Mouse (Mus musculus) Patski (cell line): ENCODE results near the gene Luc7l2. TPM values are rescaled to one million over a fixed set of nuclear protein-coding genes. Genes with fewer than 3 reads are reported as not detected.
"Not testable (repeated sequence)": the region's sequence is repeated elsewhere in the genome, so short reads cannot be mapped to it uniquely, and the experiment has no call there.

ENCODE experiments used
- ATAC-seq: fragments of 100-300 bp; one replicate; pipeline ENCODE4 v1.8.0; 2021
- CTCF ChIA-PET: fragments of 350-600 bp; sonication (Branson Sonifier 250); formaldehyde crosslinking; loops from one replicate; lab custom pipeline; 2022; ENCODE audit warnings: inconsistent platforms; lab: Charles Lee
- POLR2A ChIA-PET: fragments of 350-600 bp; sonication (Branson Sonifier 250); formaldehyde crosslinking; loops from one replicate; lab custom pipeline; 2022; ENCODE audit warnings: antibody characterized with exemption, inconsistent platforms; lab: Charles Lee
- DNase-seq: peaks from one replicate; pipeline ENCODE4 v3.0.0-alpha.2; 2011; ENCODE audit warnings: low read depth, low spot score
- H3K27me3 ChIP-seq: fragments of 371-371 bp; one replicate; pipeline ENCODE4 v1.5.1; 2021
- CTCF ChIP-seq: fragments of 100-300 bp; IDR thresholded peaks from one replicate; pipeline ENCODE4 v1.5.1; 2021
- in situ Hi-C: fragments of 300-500 bp; cut with MboI; formaldehyde crosslinking; loops from 3 replicates; pipeline ENCODE4 v1.11.1; 2018; ENCODE audit warnings: low pct_unique_long_range_greater_than_20kb, mixed read lengths
- polyA plus RNA-seq: library from polyadenylated mRNA; unstranded; gene quantifications from one replicate; pipeline ENCODE4 v1.2.3, GENCODE M21; 2021

Gene Luc7l2
- polyA plus RNA-seq, 1 experiment from 2014 or later = 117 TPM

DNA sequence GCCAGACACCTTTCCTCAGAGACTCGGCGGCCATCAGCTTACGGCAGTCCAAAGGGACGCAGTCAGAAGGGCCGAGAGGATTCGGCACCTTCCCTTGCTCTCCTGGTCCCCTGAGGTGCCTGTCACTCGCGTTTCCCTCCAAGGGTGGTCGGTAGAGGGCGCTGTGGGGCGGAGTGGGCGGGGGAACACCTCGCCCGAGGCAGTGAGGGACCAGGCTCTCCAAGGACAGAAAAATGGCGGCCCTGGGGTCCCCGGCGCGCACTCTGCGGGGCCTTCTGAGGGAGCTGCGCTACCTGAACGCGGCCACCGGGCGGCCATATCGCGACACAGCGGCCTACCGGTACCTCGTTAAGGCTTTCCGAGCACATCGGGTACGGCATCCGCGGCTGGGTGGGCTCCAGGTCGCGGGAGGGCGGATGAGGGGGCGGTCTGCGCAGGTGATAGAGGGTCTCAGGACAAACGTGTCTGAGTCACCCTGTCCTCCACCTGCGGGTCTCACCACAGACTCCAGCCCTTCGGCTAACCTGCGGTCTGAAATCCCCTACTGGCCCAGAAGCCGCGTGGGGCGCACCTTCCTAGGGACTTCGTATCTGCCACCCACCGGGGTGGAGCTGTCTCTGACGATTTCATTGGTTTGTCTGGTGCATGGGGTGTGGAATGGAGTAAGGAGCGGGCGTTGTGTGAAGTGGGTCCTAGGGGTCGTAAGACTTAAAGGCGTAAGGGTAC is 16.3 kb upstream of the Luc7l2 start:
- in situ Hi-C loops = loop anchor here (5.0 kb wide), 1 partner anchor 148 kb away; no protein-coding TSS in a partner anchor
- no peak for TF ChIP-seq CTCF
- ChIA-PET POLR2A (interaction anchor here (1.0 to 3.2 kb wide), 3 partner anchors 15 to 20 kb away, joined by 3 to 24 read pairs (median 3); partner anchors contain the start of gene Luc7l2), CTCF (interaction anchor here (0.6 to 3.4 kb wide), 5 partner anchors 9 to 432 kb away, joined by 3 to 21 read pairs (median 3); partner anchors contain the start of gene Luc7l2)
- ATAC-seq (peak; percentile 67), DNase-seq (peak; percentile 56)
- H3K27me3 ChIP-seq = no peaks in the 10 kb centered on the region

DNA sequence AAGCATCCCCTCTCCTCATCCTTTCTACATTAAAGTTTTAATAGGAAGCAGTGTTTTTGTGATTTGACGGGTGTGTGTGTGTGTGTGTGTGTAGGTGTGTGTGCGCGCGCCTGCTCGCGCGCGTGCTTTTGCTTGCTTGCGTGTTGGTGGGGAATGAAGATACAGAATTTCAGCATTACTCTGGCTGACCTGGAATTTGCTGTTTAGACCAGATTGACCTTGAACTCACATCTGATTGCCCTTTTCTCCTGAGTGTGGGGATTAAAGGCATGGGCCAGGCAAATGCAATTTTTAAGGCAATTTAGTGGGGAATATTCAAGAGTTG is 15.8 kb upstream of the Luc7l2 start:
- H3K27me3 ChIP-seq = no peaks in the 10 kb centered on the region
- ATAC-seq (no peak), DNase-seq (no peak)
- in situ Hi-C loops = no loop called here
- TF ChIP-seq CTCF = no peak
- ChIA-PET CTCF (interaction anchor here (0.6 to 3.4 kb wide), 4 partner anchors 8 to 21 kb away, joined by 3 to 21 read pairs (median 4); partner anchors contain the start of gene Luc7l2), POLR2A (interaction anchor here (1.0 to 3.2 kb wide), 3 partner anchors 14 to 19 kb away, joined by 3 to 24 read pairs (median 3); partner anchors contain the start of gene Luc7l2)

DNA sequence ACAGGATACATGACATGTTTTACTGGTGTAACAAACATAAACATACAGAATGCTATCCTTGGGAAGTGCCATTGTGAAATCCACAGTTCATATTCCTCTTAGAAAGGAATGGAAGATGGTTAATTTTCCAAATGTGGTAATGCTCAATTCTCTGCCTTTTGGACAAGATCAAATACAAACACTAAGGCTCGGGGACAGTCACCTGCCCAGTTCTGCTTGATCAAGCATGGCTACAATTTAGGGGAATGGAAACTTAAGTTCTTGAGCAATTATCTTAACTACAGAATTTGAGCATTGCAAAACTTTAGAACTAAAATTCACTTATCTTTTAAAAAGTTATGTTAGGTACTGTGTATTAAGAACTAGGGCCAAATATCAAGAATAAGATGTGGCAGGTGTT is 15.3 kb upstream of the Luc7l2 start:
- ChIA-PET CTCF (no interaction called here), POLR2A (no interaction called here)
- DNase-seq = no peak
- no peaks in the 10 kb centered on the region for H3K27me3 ChIP-seq
- no peak for ATAC-seq
- no peak for TF ChIP-seq CTCF
- in situ Hi-C loops = no loop called here

DNA sequence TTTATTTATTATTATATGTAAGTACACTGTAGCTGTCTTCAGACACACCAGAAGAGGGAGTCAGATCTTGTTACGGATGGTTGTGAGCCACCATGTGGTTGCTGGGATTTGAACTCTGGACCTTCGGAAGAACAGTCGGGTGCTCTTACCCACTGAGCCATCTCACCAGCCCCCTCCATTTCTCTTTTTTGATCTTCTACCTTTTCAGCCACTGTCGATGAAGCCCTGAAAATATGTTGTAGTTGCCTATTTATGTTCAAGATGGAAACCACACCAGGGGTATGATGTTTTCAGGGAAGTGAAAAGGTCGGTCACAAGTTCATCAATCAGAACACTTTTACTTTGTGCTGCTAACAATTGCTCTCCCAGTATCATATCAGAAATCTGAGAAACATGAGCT is 7.0 kb upstream of the Luc7l2 start:
- H3K27me3 ChIP-seq, ATAC-seq, in situ Hi-C loops, POLR2A ChIA-PET, DNase-seq: not testable (repeated sequence)
- CTCF ChIA-PET = interaction anchor here (2.2 kb wide), 1 partner anchor 13 kb away, joined by 6 read pairs; no protein-coding TSS in a partner anchor

DNA sequence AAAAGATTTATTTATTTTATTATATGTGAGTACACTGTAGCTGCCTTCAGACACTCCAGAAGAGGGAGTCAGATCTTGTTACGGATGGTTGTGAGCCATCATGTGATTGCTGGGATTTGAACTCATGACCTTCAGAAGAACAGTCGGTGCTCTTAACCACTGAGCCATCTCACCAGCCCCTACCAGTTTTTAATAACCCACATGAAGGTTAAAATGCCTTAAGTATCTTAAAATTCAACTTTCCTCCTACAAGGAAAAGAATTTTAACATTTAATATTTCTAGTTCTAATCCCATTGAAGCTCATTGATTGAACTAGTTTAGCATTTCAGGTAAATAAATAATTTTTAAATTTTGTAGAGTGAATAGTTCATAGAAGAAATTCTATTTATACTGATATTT is 4.1 kb upstream of the Luc7l2 start:
- in situ Hi-C loops, POLR2A ChIA-PET, H3K27me3 ChIP-seq, DNase-seq, ATAC-seq, CTCF ChIA-PET: not testable (repeated sequence)

DNA sequence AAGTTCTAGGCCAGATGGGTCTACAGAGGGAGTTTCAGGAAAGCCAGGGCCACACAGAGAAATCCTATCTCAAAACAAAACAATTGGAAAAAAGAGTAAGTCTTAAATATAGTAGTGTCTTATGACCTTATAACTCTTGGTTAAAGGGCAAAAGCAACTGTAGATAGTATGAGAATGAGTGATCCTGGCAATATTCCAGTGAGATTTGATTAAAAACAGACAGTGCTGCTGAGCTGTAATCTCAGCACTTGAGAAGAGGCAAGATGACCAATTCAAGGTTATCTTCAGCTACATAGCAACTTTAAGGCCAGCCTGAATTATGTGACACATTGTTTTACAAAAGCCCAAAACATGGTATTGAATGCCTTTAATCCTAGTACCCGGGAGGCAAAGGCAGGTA is 3.4 kb upstream of the Luc7l2 start:
- ChIA-PET CTCF (no interaction called here), POLR2A (no interaction called here)
- in situ Hi-C loops = no loop called here
- DNase-seq = no peak
- no peak for TF ChIP-seq CTCF
- no peaks in the 10 kb centered on the region for H3K27me3 ChIP-seq
- no peak for ATAC-seq

DNA sequence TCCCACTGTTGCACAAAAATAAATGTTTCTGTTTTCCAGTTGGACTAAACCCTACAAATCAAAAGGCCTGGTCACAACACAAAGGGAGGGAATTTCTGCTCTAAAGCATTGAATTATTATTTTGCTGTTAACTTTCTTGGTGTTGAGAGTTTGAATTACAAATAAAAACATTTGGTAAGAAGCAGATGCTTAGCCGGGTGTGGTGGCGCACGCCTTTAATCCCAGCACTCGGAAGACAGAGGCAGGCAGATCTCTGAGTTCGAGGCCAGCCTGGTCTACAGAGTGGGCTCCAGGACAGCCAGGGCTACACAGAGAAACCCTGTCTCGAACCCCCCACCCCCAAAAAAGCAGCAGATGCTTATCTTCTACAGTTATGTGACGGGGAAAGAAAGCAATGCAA is 2.5 kb upstream of the Luc7l2 start:
- CTCF ChIA-PET = interaction anchor here (0.8 to 3.3 kb wide), 2 partner anchors 15 to 18 kb away, joined by 3 to 21 read pairs; partner anchors contain the start of gene Fmc1
- DNase-seq, ATAC-seq, H3K27me3 ChIP-seq, POLR2A ChIA-PET, in situ Hi-C loops: not testable (repeated sequence)

DNA sequence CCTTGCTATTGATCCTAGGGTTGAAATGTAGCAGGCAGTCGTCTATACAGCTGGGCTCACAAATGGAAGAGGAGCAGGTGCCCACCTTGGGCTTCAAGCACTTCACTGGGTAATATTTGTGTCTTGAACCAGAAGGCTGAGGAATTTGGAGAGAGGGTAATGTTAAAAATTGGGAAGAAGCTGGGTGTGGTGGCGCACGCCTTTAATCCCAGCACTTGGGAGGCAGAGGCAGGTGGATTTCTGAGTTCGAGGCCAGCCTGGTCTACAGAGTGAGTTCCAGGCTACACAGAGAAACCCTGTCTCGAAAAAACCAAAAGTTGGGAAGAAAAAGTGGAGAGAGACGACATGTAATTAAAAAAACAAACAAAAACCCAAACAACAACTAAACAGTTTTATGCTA is 1.3 kb upstream of the Luc7l2 start:
- ATAC-seq, DNase-seq, H3K27me3 ChIP-seq, in situ Hi-C loops: not testable (repeated sequence)
- ChIA-PET POLR2A (interaction anchor here (0.6 to 1.0 kb wide), 4 partner anchors 8 to 423 kb away, joined by 3 to 6 read pairs (median 3); no protein-coding TSS in a partner anchor), CTCF (interaction anchor here (1.4 to 3.3 kb wide), 2 partner anchors 16 to 19 kb away, joined by 3 to 21 read pairs; partner anchors contain the start of gene Fmc1)

DNA sequence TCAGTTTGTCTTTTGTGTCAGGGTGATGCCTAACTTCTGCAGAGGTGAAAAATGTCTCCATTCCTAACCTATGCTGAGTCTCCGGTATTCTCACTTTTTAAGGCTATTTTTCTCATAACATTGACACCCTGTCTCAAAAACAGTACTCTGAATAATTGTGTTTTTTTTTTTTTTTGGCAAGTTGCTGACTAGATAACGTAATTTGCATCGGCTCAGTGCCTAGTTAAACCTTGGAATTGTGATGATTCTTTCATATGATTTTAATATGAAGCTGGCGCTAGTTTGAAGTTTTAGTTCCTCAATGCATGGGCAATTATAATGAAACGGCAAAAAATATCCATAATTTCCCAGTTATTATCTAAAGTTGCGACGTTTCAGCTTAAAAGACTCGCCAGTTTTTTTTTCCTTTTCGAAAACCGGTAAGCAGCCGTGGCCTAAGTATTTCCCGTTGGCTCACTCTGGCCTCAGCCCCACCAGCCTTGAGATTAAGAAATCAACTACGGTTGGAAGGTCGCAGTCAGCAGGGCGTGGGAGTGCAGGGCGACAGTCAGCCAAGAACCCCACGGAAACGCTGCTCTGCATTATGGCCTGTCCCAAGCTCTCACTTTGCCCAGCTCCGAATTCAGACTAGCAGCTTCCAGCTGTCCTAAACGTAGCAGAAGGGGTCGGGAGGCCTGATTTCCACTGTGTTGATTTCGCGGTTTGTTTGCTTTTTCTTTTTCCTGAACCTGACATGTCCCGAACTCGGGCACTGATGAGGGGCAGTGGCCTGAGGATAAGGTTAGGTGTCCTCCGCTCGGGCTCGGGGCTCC is 678 bp upstream of the Luc7l2 start:
- peak; percentile 20 for ATAC-seq
- in situ Hi-C loops = no loop called here
- POLR2A ChIA-PET = interaction anchor here (0.6 to 1.6 kb wide), 8 partner anchors 8 to 424 kb away, joined by 3 to 24 read pairs (median 3); partner anchors contain the start of gene Fmc1
- peak; percentile 31 for DNase-seq
- no peak for TF ChIP-seq CTCF
- CTCF ChIA-PET = interaction anchor here (1.4 to 3.3 kb wide), 2 partner anchors 17 to 20 kb away, joined by 3 to 21 read pairs; partner anchors contain the start of gene Fmc1
- no peaks in the 10 kb centered on the region for H3K27me3 ChIP-seq

DNA sequence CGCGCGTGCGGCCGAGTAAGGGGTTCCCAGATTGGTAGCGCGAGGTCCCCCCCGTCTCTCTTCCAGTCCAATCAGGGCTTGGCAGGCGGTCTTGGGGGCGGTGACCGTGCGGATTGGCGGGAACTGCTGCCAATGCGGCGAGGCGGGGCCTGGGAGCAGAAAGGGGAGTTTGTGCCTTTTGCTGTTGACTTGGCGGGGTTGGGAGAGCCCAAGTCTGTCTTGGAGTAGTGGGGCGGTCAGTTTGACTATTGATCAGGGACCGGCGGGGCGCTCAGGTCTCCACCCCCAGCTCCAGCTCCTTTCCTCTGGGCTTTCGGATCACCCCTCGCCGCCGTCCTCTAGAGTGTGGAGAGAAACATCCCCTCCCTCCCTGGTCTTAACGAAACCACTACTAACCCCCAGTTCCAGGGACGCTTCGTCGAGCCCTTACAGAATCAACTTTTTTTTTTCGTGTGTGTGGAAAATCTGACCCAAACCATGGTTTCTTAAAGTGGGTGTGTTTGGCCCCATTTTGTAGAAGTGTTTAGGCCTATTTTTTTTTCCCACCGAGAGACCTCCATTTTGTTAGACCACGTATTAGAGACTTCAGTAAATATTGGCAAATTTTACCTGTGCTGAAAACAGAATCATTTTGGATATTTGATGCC is 978 bp downstream of the Luc7l2 start:
- DNase-seq (peak; percentile 62), ATAC-seq (peak; percentile 89)
- CTCF ChIA-PET = interaction anchor here (1.6 kb wide), 1 partner anchor 12 kb away, joined by 3 read pairs; no protein-coding TSS in a partner anchor
- no peak for TF ChIP-seq CTCF
- POLR2A ChIA-PET = no interaction called here
- in situ Hi-C loops = no loop called here
- no peaks in the 10 kb centered on the region for H3K27me3 ChIP-seq
